Mouse (Mus musculus) layer of hippocampus, adult 18-20 months (tissue): ENCODE results near the gene Eef2k. TPM values are rescaled to one million over a fixed set of nuclear protein-coding genes. Genes with fewer than 3 reads are reported as not detected.

ENCODE experiments used
- DNase-seq, 2 experiments: peaks; one replicate each; pipeline ENCODE4 v3.0.0; 2022; ENCODE audit warnings: low spot score in 2 of 2
- total RNA-seq, 2 experiments: library from RNA; stranded (reverse); gene quantifications; 2 replicates each; pipeline ENCODE4 v1.2.3; 2021

Eef2k gene
- total RNA-seq, 2 experiments from 2014 or later, result 25.2 to 29.2 TPM

- no peak for DNase-seq
Observed at GRCm38 (mm10) chr7:120843852-120844435, 1.3 kb downstream of the Eef2k start.

- DNase-seq, result no peak
Observed at GRCm38 (mm10) chr7:120844689-120845088, 2.1 kb downstream of the Eef2k start.

- no peak for DNase-seq
Observed at GRCm38 (mm10) chr7:120848831-120849512, 6.3 kb downstream of the Eef2k start.

- DNase-seq, result no peak
Observed at GRCm38 (mm10) chr7:120850165-120850564, 7.5 kb downstream of the Eef2k start.

- no peak for DNase-seq
Observed at GRCm38 (mm10) chr7:120859854-120860253, 17.2 kb downstream of the Eef2k start.

- DNase-seq, result no peak
Observed at GRCm38 (mm10) chr7:120860799-120861487, 18.3 kb downstream of the Eef2k start.

- no peak for DNase-seq
Observed at GRCm38 (mm10) chr7:120861488-120862047, 18.9 kb downstream of the Eef2k start.

GRCm38 (mm10) chr7:120862196-120862595, 19.6 kb downstream of the Eef2k start:
- DNase-seq, result no peak

GRCm38 (mm10) chr7:120862626-120863025, 20.0 kb downstream of the Eef2k start:
- DNase-seq, result no peak

- DNase-seq, result no peak
Observed at GRCm38 (mm10) chr7:120863476-120863875, 20.8 kb downstream of the Eef2k start.

- no peak for DNase-seq
Observed at GRCm38 (mm10) chr7:120865100-120865499, 22.5 kb downstream of the Eef2k start.

GRCm38 (mm10) chr7:120865832-120866231, 23.2 kb downstream of the Eef2k start:
- no peak for DNase-seq

GRCm38 (mm10) chr7:120866684-120867083, 24.1 kb downstream of the Eef2k start:
- DNase-seq, result no peak

- DNase-seq, result no peak
Observed at GRCm38 (mm10) chr7:120867720-120868119, 25.1 kb downstream of the Eef2k start.

- no peak for DNase-seq
Observed at GRCm38 (mm10) chr7:120869883-120870282, 27.3 kb downstream of the Eef2k start.

GRCm38 (mm10) chr7:120870431-120871008, 27.9 kb downstream of the Eef2k start:
- no peak for DNase-seq

GRCm38 (mm10) chr7:120873083-120873482, 30.5 kb downstream of the Eef2k start:
- no peak for DNase-seq

- no peak for DNase-seq
Observed at GRCm38 (mm10) chr7:120874021-120874420, 31.4 kb downstream of the Eef2k start.

- DNase-seq, result no peak
Observed at GRCm38 (mm10) chr7:120874764-120875539, 32.3 kb downstream of the Eef2k start.

GRCm38 (mm10) chr7:120875540-120876388, 33.1 kb downstream of the Eef2k start:
- DNase-seq, result no peak
